Mouse (Mus musculus) heart, postnatal 0 days (tissue): ENCODE results near the gene Pkig.

Experiments used
- CTCF ChIP-seq: IDR thresholded peaks from 2 replicates; pipeline ENCODE4 v1.5.1; 2016; ENCODE audit warnings: antibody characterized with exemption, control low read depth, low read depth
- EP300 ChIP-seq: IDR thresholded peaks from 2 replicates; pipeline ENCODE4 v1.6.1; 2016; ENCODE audit warnings: antibody characterized with exemption, low read depth

GRCm38 (mm10) chr2:163770731-163771130 is 112.5 kb downstream of the Pkig start:
- no peak for TF ChIP-seq CTCF
- no peak for TF ChIP-seq EP300
